Mouse (Mus musculus) lung, postnatal 0 days (tissue): Measurements from ENCODE around the gene Cdon. TPM values are rescaled to one million over a fixed set of nuclear protein-coding genes. Genes with fewer than 3 reads are reported as not detected.

Source experiments
- ATAC-seq: fragments of 200-750 bp; cut with Nextera tagmentation; 2 replicates; pipeline ENCODE4 v1.8.0; 2017; ENCODE audit warnings: moderate library complexity
- DNase-seq: peaks from one replicate; pipeline ENCODE4 v3.0.0-alpha.2; 2016; ENCODE audit warnings: low spot score
- H3K27ac ChIP-seq: fragments of 300-500 bp; sonication (generic); 2 replicates; pipeline ENCODE4 v1.5.1; 2014; ENCODE audit warnings: antibody characterized with exemption, mild to moderate bottlenecking, low read length, mixed read lengths
- H3K27me3 ChIP-seq: fragments of 300-500 bp; sonication (generic); replicated peaks from 2 replicates; pipeline ENCODE4 v1.6.1; 2014; ENCODE audit warnings: low read length, mixed read lengths; ENCODE audit not compliant: insufficient read depth
- H3K36me3 ChIP-seq: fragments of 300-500 bp; sonication (generic); 2 replicates; pipeline ENCODE4 v1.6.1; 2014; ENCODE audit warnings: low read length, mixed read lengths; ENCODE audit not compliant: insufficient read depth
- H3K4me1 ChIP-seq: fragments of 300-500 bp; sonication (generic); 2 replicates; pipeline ENCODE4 v1.6.1; 2014; ENCODE audit warnings: antibody characterized with exemption, low read depth, low read length, mixed read lengths; ENCODE audit not compliant: insufficient read depth
- H3K4me2 ChIP-seq: fragments of 300-500 bp; sonication (generic); replicated peaks from 2 replicates; pipeline ENCODE4 v1.6.1; 2014; ENCODE audit warnings: low read depth, mild to moderate bottlenecking, low read length, moderate library complexity, mixed read lengths
- H3K4me3 ChIP-seq: fragments of 300-500 bp; sonication (generic); 2 replicates; pipeline ENCODE4 v1.5.1; 2014; ENCODE audit warnings: low read depth, low read length
- H3K9ac ChIP-seq: fragments of 300-500 bp; sonication (generic); replicated peaks from 2 replicates; pipeline ENCODE4 v1.6.1; 2014; ENCODE audit warnings: low read depth, mild to moderate bottlenecking
- H3K9me3 ChIP-seq: fragments of 300-500 bp; sonication (generic); 2 replicates; pipeline ENCODE4 v1.6.1; 2016; ENCODE audit warnings: low read length, mixed read lengths
- CTCF ChIP-seq: IDR thresholded peaks from 2 replicates; pipeline ENCODE4 v1.5.1; 2016; ENCODE audit warnings: antibody characterized with exemption, mild to moderate bottlenecking
- EP300 ChIP-seq: IDR thresholded peaks from 2 replicates; pipeline ENCODE4 v1.6.1; 2016; ENCODE audit warnings: antibody characterized with exemption, mild to moderate bottlenecking, control low read depth
- WGBS: fragments of 180-500 bp; shearing (Covaris S2); extraction: QIAGEN DNeasy Blood & Tissue Kit; methylation state at CpG from one replicate; pipeline ENCODE4 v1.1.7; 2014; 5-methylcytosine and 5-hydroxymethylcytosine counted together
- polyA plus RNA-seq: library from polyadenylated mRNA; unstranded; fragments of >200 nt; fragmentation: Nextera tagmentation; extraction: Ambion mirVana; gene quantifications from 2 replicates; pipeline ENCODE4 v1.2.1, GENCODE M21; 2015

The Cdon gene
- polyA plus RNA-seq, 1 experiment from 2014 or later, result 1.2 TPM

- 66% methylated on average over 13 of the region's 13 CpGs for WGBS
- DNase-seq (peak; percentile 21), ATAC-seq (no peak)
- H3K9me3 ChIP-seq, result no peaks in the 10 kb centered on the region
- TF ChIP-seq EP300 (no peak), CTCF (no peak)
- H3K27me3 ChIP-seq, result no peaks in the 10 kb centered on the region
- no peaks in the 10 kb centered on the region for H3K36me3 ChIP-seq
- no peaks in the 10 kb centered on the region for H3K4me1 ChIP-seq
- H3K4me3 ChIP-seq, result no peak overlapping the region
- no peak overlapping the region for H3K4me2 ChIP-seq
- no peak overlapping the region for H3K27ac ChIP-seq
- no peak overlapping the region for H3K9ac ChIP-seq
Observed at GRCm38 (mm10) chr9:35486616-35487015, 65.7 kb downstream of the Cdon start.

- no peak for ATAC-seq
- no peak overlapping the region for H3K4me2 ChIP-seq
- no peaks in the 10 kb centered on the region for H3K4me1 ChIP-seq
- no peaks in the 10 kb centered on the region for H3K9me3 ChIP-seq
- WGBS, result 91% methylated on average over 4 of the region's 4 CpGs
- no peak for TF ChIP-seq CTCF
- no peak for TF ChIP-seq EP300
- H3K27ac ChIP-seq, result no peak overlapping the region
- H3K36me3 ChIP-seq, result no peaks in the 10 kb centered on the region
- H3K27me3 ChIP-seq, result no peaks in the 10 kb centered on the region
- H3K9ac ChIP-seq, result no peak overlapping the region
- no peak for DNase-seq
- no peak overlapping the region for H3K4me3 ChIP-seq
Observed at GRCm38 (mm10) chr9:35488496-35488895, 67.6 kb downstream of the Cdon start.

DNA sequence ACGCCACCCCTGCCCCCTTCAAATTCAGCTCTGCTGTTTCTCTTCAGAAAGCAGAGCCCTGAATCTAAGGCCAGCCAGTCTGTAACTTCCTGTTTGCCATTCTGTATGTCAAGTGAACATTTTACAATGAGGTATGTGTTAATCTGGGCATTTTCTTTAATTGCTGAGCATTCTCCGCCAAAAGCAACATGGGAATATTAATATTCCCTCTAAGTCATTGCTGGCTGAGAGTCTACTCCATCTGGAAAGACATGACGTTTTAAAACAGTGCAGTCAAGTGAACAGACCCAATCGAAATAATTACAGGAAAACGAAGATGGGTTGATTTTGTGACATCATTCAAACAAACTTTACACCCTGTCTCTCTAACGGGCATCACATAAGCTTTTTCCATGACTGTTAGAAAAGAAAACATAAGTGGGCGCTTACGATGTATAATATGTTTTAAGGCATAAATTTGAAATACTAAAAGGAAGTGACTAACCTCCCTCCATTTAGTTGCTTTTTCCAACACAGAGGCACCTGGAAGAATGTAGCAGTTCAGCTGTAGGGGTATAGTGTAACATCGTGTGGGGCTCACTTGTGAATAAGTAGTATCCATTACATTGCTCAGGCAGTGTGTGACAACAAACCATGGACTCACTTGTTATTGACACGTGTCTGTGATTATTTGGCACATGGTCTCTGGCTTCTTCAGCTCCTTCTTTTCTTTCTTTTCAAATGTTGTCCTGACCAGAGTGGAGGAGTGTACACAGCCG is 70.4 kb downstream of the Cdon start:
- Histone ChIP-seq H3K4me1 (no peaks in the 10 kb centered on the region), H3K4me2 (no peak overlapping the region), H3K27ac (no peak overlapping the region), H3K4me3 (no peak overlapping the region), H3K36me3 (no peaks in the 10 kb centered on the region), H3K27me3 (no peaks in the 10 kb centered on the region), H3K9me3 (no peaks in the 10 kb centered on the region), H3K9ac (no peak overlapping the region)
- TF ChIP-seq CTCF (no peak), EP300 (no peak)
- 82% methylated on average over 11 of the region's 11 CpGs for WGBS
- no peak for ATAC-seq
- DNase-seq, result no peak

DNA sequence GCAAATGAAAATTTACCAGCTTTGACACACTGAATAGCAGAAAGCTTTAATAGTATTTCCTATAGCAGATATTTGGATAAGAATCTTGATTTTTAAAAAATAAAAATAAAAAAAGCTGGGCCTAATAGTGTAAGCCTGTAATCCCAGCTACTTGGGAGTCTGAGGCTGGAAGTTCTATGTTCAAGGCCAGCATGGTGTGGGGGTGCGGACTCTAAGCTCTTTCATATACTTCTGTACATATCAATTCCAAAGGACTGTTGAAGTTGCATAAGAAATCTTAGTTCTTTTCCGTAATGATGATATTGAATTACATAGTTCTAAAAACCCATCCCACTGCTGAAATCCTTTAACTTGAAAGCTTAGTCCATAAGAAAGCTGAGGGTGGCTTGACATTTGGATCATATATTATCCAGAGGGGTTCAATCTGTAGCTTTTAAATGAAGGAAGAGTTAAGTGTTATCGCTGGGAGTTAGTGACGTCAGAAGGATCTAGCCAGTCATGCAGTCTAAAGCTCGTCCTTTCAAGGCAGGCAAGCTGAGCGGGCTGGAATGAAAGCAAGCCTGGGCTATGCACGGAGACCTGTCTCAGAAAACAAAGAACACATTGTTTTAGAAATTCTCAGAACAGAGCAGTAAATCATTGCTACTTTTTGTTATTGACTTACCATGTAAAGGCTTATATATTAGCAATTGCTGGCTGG is 72.3 kb downstream of the Cdon start:
- no peak overlapping the region for H3K27ac ChIP-seq
- ATAC-seq, result no peak
- WGBS, result 60% methylated on average over 7 of the region's 7 CpGs

DNA sequence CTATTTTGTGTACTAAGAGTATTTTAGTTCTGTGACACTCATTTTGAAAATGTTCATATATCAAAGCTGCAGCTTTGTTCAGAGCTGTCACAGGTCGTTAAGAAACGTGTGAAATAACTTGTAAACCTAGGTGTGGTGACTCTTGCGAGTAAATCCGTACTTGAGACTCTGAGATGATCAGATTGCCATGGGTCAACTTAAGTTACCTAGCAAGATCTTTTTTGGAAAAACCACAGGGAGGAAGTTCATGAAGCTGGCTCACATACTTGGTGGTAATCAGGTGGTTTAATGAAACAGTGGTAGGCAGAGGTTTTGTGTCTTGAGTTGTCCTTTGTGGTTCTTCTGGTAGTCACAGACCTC is 72.8 kb downstream of the Cdon start:
- TF ChIP-seq CTCF, result no peak
- no peak for TF ChIP-seq EP300
- H3K27me3 ChIP-seq, result no peaks in the 10 kb centered on the region
- no peak overlapping the region for H3K27ac ChIP-seq
- DNase-seq (no peak), ATAC-seq (no peak)
- no peak overlapping the region for H3K4me3 ChIP-seq
- 52% methylated on average over 4 of the region's 4 CpGs for WGBS
- no peaks in the 10 kb centered on the region for H3K9me3 ChIP-seq
- H3K36me3 ChIP-seq, result no peaks in the 10 kb centered on the region
- no peak overlapping the region for H3K9ac ChIP-seq
- no peaks in the 10 kb centered on the region for H3K4me1 ChIP-seq
- H3K4me2 ChIP-seq, result no peak overlapping the region

More for the DNA sequence above, 72.3 kb downstream of the Cdon start:
- Histone ChIP-seq H3K4me1 (no peaks in the 10 kb centered on the region), H3K9ac (no peak overlapping the region), H3K9me3 (no peaks in the 10 kb centered on the region), H3K36me3 (no peaks in the 10 kb centered on the region), H3K4me2 (no peak overlapping the region), H3K4me3 (no peak overlapping the region), H3K27me3 (no peaks in the 10 kb centered on the region)
- no peak for TF ChIP-seq EP300
- no peak for TF ChIP-seq CTCF
- no peak for DNase-seq

DNA sequence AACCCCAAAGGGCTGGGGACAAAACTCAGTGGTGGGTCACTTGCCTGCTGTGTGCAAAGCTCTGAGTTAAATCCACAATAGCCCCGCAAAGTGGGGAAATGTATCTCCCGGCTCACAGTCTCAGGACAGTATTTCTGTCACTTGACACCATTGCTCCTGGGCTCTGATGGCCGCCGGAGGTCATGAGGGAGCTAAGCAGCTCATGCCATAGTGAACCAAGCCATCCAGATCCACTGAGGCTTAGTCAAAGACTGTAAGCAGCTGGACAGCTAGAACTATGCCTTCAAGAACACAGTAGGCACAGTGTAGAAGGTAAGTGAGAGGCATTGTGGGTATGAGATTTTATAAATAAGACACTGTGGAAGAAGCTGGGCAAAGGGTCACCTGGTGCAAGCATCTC is 74.0 kb downstream of the Cdon start:
- Histone ChIP-seq H3K4me3 (no peak overlapping the region), H3K9me3 (no peaks in the 10 kb centered on the region), H3K4me1 (no peaks in the 10 kb centered on the region), H3K36me3 (no peaks in the 10 kb centered on the region), H3K27me3 (no peaks in the 10 kb centered on the region), H3K9ac (no peak overlapping the region), H3K4me2 (no peak overlapping the region), H3K27ac (no peak overlapping the region)
- no peak for DNase-seq
- no peak for ATAC-seq
- no peak for TF ChIP-seq CTCF
- no peak for TF ChIP-seq EP300
- WGBS, result 59% methylated on average over 4 of the region's 4 CpGs
